ENCODE assay signal across 14 mouse cellular contexts in genomic region chr5:32036896-32037295, GRCm38 (mm10).
DNase-seq lines count a peak whose midpoint lies in the region; ATAC-seq lines count a peak whose summit lies in the region.
"Had no signal": no experiment of that assay in that cellular context is flagged by ENCODE, and none has a peak within 500 bp of the region (broad histone marks: within the 10 kb centered on the region; RNA-seq: fewer than 3 reads in every experiment).

No protein-coding gene starts in this region.

- 56% methylated on average over 2 of the region's 2 CpGs for WGBS in embryonic facial prominence, embryonic 14.5 days
- 80% methylated on average over 2 of the region's 2 CpGs for WGBS in embryonic facial prominence, embryonic 10.5 days

- no peaks in the 10 kb centered on the region for H3K4me1 ChIP-seq in embryonic facial prominence, embryonic 14.5 days (ENCODE audit: control insufficient read depth, insufficient read depth, low read length)
- peaks cover 9% of the 10 kb centered on the region for H3K4me1 ChIP-seq in embryonic facial prominence, embryonic 10.5 days

- DNase-seq in embryonic facial prominence, embryonic 14.5 days (ENCODE audit: low spot score), result peak; percentile 43
- no peak for DNase-seq in embryonic facial prominence, embryonic 10.5 days (ENCODE audit: low spot score)
- peak; percentile 57 for DNase-seq in left cerebral cortex, postnatal 4 days
- DNase-seq in left cerebral cortex, postnatal 10 days (ENCODE audit: extremely low spot score in 1 of 2, low spot score in 2 of 2), result no peak
- peak; percentile 65 to 77 for DNase-seq in cerebellum, postnatal 10 days
- DNase-seq in lung, postnatal 36 days, result peak; percentile 32
- DNase-seq in kidney, adult 8-10 months, result no peak
- no peak for DNase-seq in spleen, adult 18-20 months
- DNase-seq: kidney, adult 9 months had no signal

- H3K9ac ChIP-seq in embryonic facial prominence, embryonic 14.5 days (ENCODE audit: low read depth, low read length), result no peak overlapping the region
- H3K9ac ChIP-seq: liver, embryonic 15.5 days had no signal

- H3K4me2 ChIP-seq in embryonic facial prominence, embryonic 14.5 days (ENCODE audit: low read depth, low read length), result no peak overlapping the region
- H3K4me2 ChIP-seq: liver, embryonic 15.5 days had no signal

- H3K36me3 ChIP-seq in embryonic facial prominence, embryonic 14.5 days (ENCODE audit: control insufficient read depth, insufficient read depth, low read length), result no peaks in the 10 kb centered on the region
- no peaks in the 10 kb centered on the region for H3K36me3 ChIP-seq in embryonic facial prominence, embryonic 10.5 days (replicated peaks)
- H3K36me3 ChIP-seq: limb, embryonic 10.5 days; liver, embryonic 15.5 days had no signal

- H3K4me3 ChIP-seq in embryonic facial prominence, embryonic 14.5 days (ENCODE audit: low read depth, low read length), result no peak overlapping the region
- no peak overlapping the region for H3K4me3 ChIP-seq in embryonic facial prominence, embryonic 10.5 days
- H3K4me3 ChIP-seq: limb, embryonic 10.5 days; liver, embryonic 15.5 days had no signal

- no peaks in the 10 kb centered on the region for H3K9me3 ChIP-seq in embryonic facial prominence, embryonic 14.5 days (ENCODE audit: control insufficient read depth, low read length)
- H3K9me3 ChIP-seq in embryonic facial prominence, embryonic 10.5 days, result no peaks in the 10 kb centered on the region
- H3K9me3 ChIP-seq: limb, embryonic 10.5 days; liver, embryonic 15.5 days had no signal

- no peak overlapping the region for H3K27ac ChIP-seq in embryonic facial prominence, embryonic 14.5 days (replicated peaks; ENCODE audit: low read depth, low read length)
- H3K27ac ChIP-seq in embryonic facial prominence, embryonic 10.5 days (replicated peaks), result no peak overlapping the region
- H3K27ac ChIP-seq: limb, embryonic 10.5 days; liver, embryonic 15.5 days had no signal

- no peaks in the 10 kb centered on the region for H3K27me3 ChIP-seq in embryonic facial prominence, embryonic 14.5 days (replicated peaks; ENCODE audit: control insufficient read depth, insufficient read depth, low read length)
- H3K27me3 ChIP-seq in embryonic facial prominence, embryonic 10.5 days (replicated peaks; ENCODE audit: low read depth, poor library complexity, severe bottlenecking), result no peaks in the 10 kb centered on the region
- H3K27me3 ChIP-seq: CH12.LX; liver, embryonic 15.5 days had no signal

- intact Hi-C loops in left cerebral cortex, postnatal 4 days (cut with DNase I), result no loop called here
- intact Hi-C loops in left cerebral cortex, postnatal 10 days (cut with DNase I), result no loop called here

- ATAC-seq in embryonic facial prominence, embryonic 14.5 days (ENCODE audit: low read depth), result no peak
- ATAC-seq: activated CD4-positive, CD25-positive, alpha-beta regulatory T cell, adult 4 months; hindbrain, embryonic 16.5 days had no signal

Comparison
In these comparisons a context has a peak if more than half of its experiments do, and no peak if none do; other contexts are left out.
1. DNase-seq: peak in embryonic facial prominence, embryonic 14.5 days (single experiment), left cerebral cortex, postnatal 4 days (single experiment), cerebellum, postnatal 10 days (2 of 2) and lung, postnatal 36 days (single experiment); none in embryonic facial prominence, embryonic 10.5 days (single experiment), left cerebral cortex, postnatal 10 days (0 of 2), kidney, adult 8-10 months (0 of 2) and spleen, adult 18-20 months (0 of 2).